9 mouse cellular contexts compared by ENCODE assay signal in the genomic region with DNA sequence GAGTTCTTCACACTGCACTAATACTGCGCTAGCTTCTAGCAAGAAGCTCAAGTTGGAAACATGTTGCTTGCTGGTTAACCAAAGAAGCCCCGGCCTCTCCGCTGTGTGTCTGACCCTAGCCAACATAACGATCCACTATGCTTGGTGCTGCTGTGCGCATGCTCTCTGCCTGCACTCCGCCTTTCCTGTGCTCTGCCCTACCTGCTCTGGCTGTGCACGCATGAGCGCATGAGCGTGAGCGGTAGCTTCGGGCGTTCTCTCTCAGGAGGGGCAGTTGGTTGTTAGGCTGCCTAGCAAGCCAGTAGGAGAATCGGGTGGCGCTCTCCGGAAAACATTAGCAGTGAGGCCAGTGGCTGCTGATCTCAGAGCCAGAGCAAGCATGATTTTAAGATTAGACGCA. TPM values are rescaled to one million over a fixed set of nuclear protein-coding genes. Genes with fewer than 3 reads are reported as not detected.
DNase-seq lines count a peak whose midpoint lies in the region; ATAC-seq and TF ChIP-seq lines count a peak whose summit lies in the region.
"Had no signal": no experiment of that assay in that cellular context is flagged by ENCODE, and none has a peak within 500 bp of the region (broad histone marks: within the 10 kb centered on the region; RNA-seq: fewer than 3 reads in every experiment).

No protein-coding gene starts in this region.

- H3K9ac ChIP-seq in heart, embryonic 13.5 days = no peak overlapping the region
- H3K9ac ChIP-seq in embryonic facial prominence, embryonic 12.5 days = no peak overlapping the region
- H3K9ac ChIP-seq in liver, embryonic 11.5 days (ENCODE audit: low read depth, low read length) = no peak overlapping the region

- no peaks in the 10 kb centered on the region for H3K9me3 ChIP-seq in heart, embryonic 13.5 days
- H3K9me3 ChIP-seq in E14TG2a.4 (ENCODE audit: low read length) = no peaks in the 10 kb centered on the region
- H3K9me3 ChIP-seq in embryonic facial prominence, embryonic 12.5 days = no peaks in the 10 kb centered on the region
- H3K9me3 ChIP-seq in liver, embryonic 11.5 days (ENCODE audit: control insufficient read depth, low read length) = no peaks in the 10 kb centered on the region

- H3K27ac ChIP-seq in heart, embryonic 13.5 days (replicated peaks) = no peak overlapping the region
- H3K27ac ChIP-seq in embryonic facial prominence, embryonic 12.5 days = no peak overlapping the region
- no peak overlapping the region for H3K27ac ChIP-seq in liver, embryonic 11.5 days (ENCODE audit: low read depth, low read length)

- ATAC-seq in heart, embryonic 13.5 days (ENCODE audit: extremely low read depth, insufficient number of reproducible peaks, low FRiP score, low TSS enrichment) = no peak
- no peak for ATAC-seq in embryonic facial prominence, embryonic 12.5 days (ENCODE audit: insufficient number of reproducible peaks, insufficient read depth, low FRiP score, low TSS enrichment)
- peak; percentile 51; the same call in 1 of the 2 replicates for ATAC-seq in liver, embryonic 11.5 days (replicated peaks; ENCODE audit: low FRiP score)

- no peak for TF ChIP-seq CTCF in E14TG2a.4 (conservative IDR thresholded peaks at IDR 0.05; ENCODE audit: low read length)

- peaks cover 4% of the 10 kb centered on the region for H3K4me1 ChIP-seq in heart, embryonic 13.5 days
- peaks cover 38% of the 10 kb centered on the region for H3K4me1 ChIP-seq in E14TG2a.4 (replicated peaks; ENCODE audit: low read depth, low read length)
- H3K4me1 ChIP-seq in embryonic facial prominence, embryonic 12.5 days = peaks cover 2% of the 10 kb centered on the region; the same call in 1 of the 2 replicates
- peaks cover 2% of the 10 kb centered on the region for H3K4me1 ChIP-seq in liver, embryonic 11.5 days (replicated peaks; ENCODE audit: control insufficient read depth, insufficient read depth, low read length)

- WGBS in heart, embryonic 13.5 days = 70% methylated on average over 16 of the region's 16 CpGs
- WGBS in embryonic facial prominence, embryonic 12.5 days = 72% methylated on average over 16 of the region's 16 CpGs
- WGBS in liver, embryonic 11.5 days = 71% methylated on average over 16 of the region's 16 CpGs

- H3K36me3 ChIP-seq in heart, embryonic 13.5 days = no peaks in the 10 kb centered on the region
- H3K36me3 ChIP-seq in E14TG2a.4 (ENCODE audit: insufficient read depth, low read length) = no peaks in the 10 kb centered on the region
- H3K36me3 ChIP-seq in embryonic facial prominence, embryonic 12.5 days = no peaks in the 10 kb centered on the region
- H3K36me3 ChIP-seq in liver, embryonic 11.5 days (ENCODE audit: control insufficient read depth, insufficient read depth, low read length) = no peaks in the 10 kb centered on the region

- no peak for DNase-seq in heart, adult 8-10 months (ENCODE audit: low spot score)
- no peak for DNase-seq in liver, embryonic 11.5 days (ENCODE audit: low spot score)
- DNase-seq in spleen, postnatal 4 days (ENCODE audit: low spot score in 2 of 2) = no peak
- no peak for DNase-seq in left cerebral cortex, adult 9 months (ENCODE audit: low spot score in 2 of 2)
- no peak for DNase-seq in layer of hippocampus, postnatal 25 days (ENCODE audit: extremely low spot score in 1 of 2, low spot score in 1 of 2)

- peaks cover 8% of the 10 kb centered on the region; the same call in 1 of the 2 replicates for H3K27me3 ChIP-seq in heart, embryonic 13.5 days (replicated peaks)
- H3K27me3 ChIP-seq in E14TG2a.4 (ENCODE audit: insufficient read depth, low read length) = no peaks in the 10 kb centered on the region
- no peaks in the 10 kb centered on the region for H3K27me3 ChIP-seq in embryonic facial prominence, embryonic 12.5 days
- no peaks in the 10 kb centered on the region for H3K27me3 ChIP-seq in liver, embryonic 11.5 days (replicated peaks; ENCODE audit: control insufficient read depth, insufficient read depth, low read length)

- H3K4me3 ChIP-seq in heart, embryonic 13.5 days = no peak overlapping the region
- H3K4me3 ChIP-seq in E14TG2a.4 (replicated peaks; ENCODE audit: low read length) = peak overlapping the region; percentile 45
- no peak overlapping the region for H3K4me3 ChIP-seq in embryonic facial prominence, embryonic 12.5 days
- H3K4me3 ChIP-seq in liver, embryonic 11.5 days (ENCODE audit: low read depth, low read length) = no peak overlapping the region

- H3K4me2 ChIP-seq in heart, embryonic 13.5 days = peak overlapping the region; percentile 35
- peak overlapping the region; percentile 15; the same call in 1 of the 2 replicates for H3K4me2 ChIP-seq in embryonic facial prominence, embryonic 12.5 days (replicated peaks)
- H3K4me2 ChIP-seq in liver, embryonic 11.5 days = no peak overlapping the region

RNA-seq across cellular contexts. Expression of a gene that starts 5.5 kb away (rescaled TPM):
- 46.6 and 54.1 TPM in 2 replicates for polyA plus RNA-seq in heart, embryonic 13.5 days (2015; fragmentation: Nextera tagmentation; extraction: Ambion mirVana)
- total RNA-seq in heart, adult 8-10 months (2022) = 10 to 100 TPM; 25.6 to 32.7 (median 26.6) TPM
- 95.8 and 96.7 TPM in 2 replicates for polyA plus RNA-seq in embryonic facial prominence, embryonic 12.5 days (2016; fragmentation: Nextera tagmentation; extraction: Ambion mirVana)
- 83.2 and 85.4 TPM in 2 replicates for polyA plus RNA-seq in liver, embryonic 11.5 days (2014; fragmentation: Nextera tagmentation; extraction: Ambion mirVana)
- 10 to 100 TPM; 44.6 to 52.6 TPM for total RNA-seq in layer of hippocampus, postnatal 25 days (2021)

RNA-seq across cellular contexts. Expression of a gene that starts 8.7 kb away (rescaled TPM):
- polyA plus RNA-seq in heart, embryonic 13.5 days (2015; fragmentation: Nextera tagmentation; extraction: Ambion mirVana) = not detected in 2 replicates
- not detected for total RNA-seq in heart, adult 8-10 months (2022)
- polyA plus RNA-seq in embryonic facial prominence, embryonic 12.5 days (2016; fragmentation: Nextera tagmentation; extraction: Ambion mirVana) = not detected in 2 replicates
- polyA plus RNA-seq in liver, embryonic 11.5 days (2014; fragmentation: Nextera tagmentation; extraction: Ambion mirVana) = 0.21 TPM in 1 of 2 replicates, not detected in the other
- not detected for total RNA-seq in layer of hippocampus, postnatal 25 days (2021)
- polyA plus RNA-seq: limb, embryonic 14.5 days had no signal

RNA-seq across cellular contexts. Expression of a gene that starts 52.3 kb away (rescaled TPM):
- polyA plus RNA-seq in heart, embryonic 13.5 days (2015; fragmentation: Nextera tagmentation; extraction: Ambion mirVana) = 90.5 and 115 TPM in 2 replicates
- 100 to 1,000 TPM in 2 of 4 experiments, 10 to 100 TPM in 2; 93.6 to 253 (median 102) TPM for total RNA-seq in heart, adult 8-10 months (2022)
- polyA plus RNA-seq in embryonic facial prominence, embryonic 12.5 days (2016; fragmentation: Nextera tagmentation; extraction: Ambion mirVana) = 19.5 and 19.6 TPM in 2 replicates
- polyA plus RNA-seq in liver, embryonic 11.5 days (2014; fragmentation: Nextera tagmentation; extraction: Ambion mirVana) = 86.2 and 92.6 TPM in 2 replicates
- 10 to 100 TPM; 11.9 to 13.3 TPM for total RNA-seq in layer of hippocampus, postnatal 25 days (2021)
